Mouse (Mus musculus): ENCODE measurements at regions not wholly inside any gene's neighbourhood (a gene's known extent, or its start where the extent isn't known, plus 50 kb on each side); places are given as distances from the start of the nearest gene placed in this dataset.

GRCm38 (mm10) chr10:31009955-31010254, 167.3 kb upstream of the Hey2 start:
- no peak for DNase-seq (ENCODE audit: extremely low read depth)
- no peak overlapping the region for H3K4me2 ChIP-seq (ENCODE audit: insufficient read depth, low read depth, poor library complexity, severe bottlenecking)
- no peak overlapping the region for H3K9ac ChIP-seq (ENCODE audit: insufficient read depth, low read depth)
- no peaks in the 10 kb centered on the region for H3K36me3 ChIP-seq (replicated peaks in 1 of 2; ENCODE audit: control insufficient read depth in 1 of 2, insufficient read depth in 1 of 2, low read length in 1 of 2)
- no peaks in the 10 kb centered on the region for H3K79me2 ChIP-seq (replicated peaks; ENCODE audit: control insufficient read depth, extremely low read depth, insufficient read depth, poor library complexity, severe bottlenecking)
- H3K4me1 ChIP-seq (ENCODE audit: control insufficient read depth in 1 of 2, insufficient read depth in 2 of 2), result peaks cover 0 to 18% of the 10 kb centered on the region in 2 experiments; a peak in 2 of 4 replicates
- no peak for TF ChIP-seq SIN3A (IDR thresholded peaks at IDR 0.05; ENCODE audit: low read length)
- TF ChIP-seq SMC3 (IDR thresholded peaks at IDR 0.05; ENCODE audit: low read depth, low read length), result no peak
- no peak for TF ChIP-seq JUND (conservative IDR thresholded peaks at IDR 0.05; ENCODE audit: low read depth, low read length)
- no peak for TF ChIP-seq RCOR1 (conservative IDR thresholded peaks at IDR 0.05; ENCODE audit: low read depth, low read length)
- no peak for TF ChIP-seq MAX (IDR thresholded peaks at IDR 0.05; ENCODE audit: low read length)
- no peak for TF ChIP-seq HCFC1 (IDR thresholded peaks at IDR 0.05; ENCODE audit: low read depth, low read length)
- TF ChIP-seq ZNF384 (IDR thresholded peaks at IDR 0.05; ENCODE audit: low read depth, low read length), result no peak
- TF ChIP-seq NELFE (IDR thresholded peaks at IDR 0.05; ENCODE audit: low read depth, low read length), result no peak
- TF ChIP-seq BHLHE40 (IDR thresholded peaks at IDR 0.05; ENCODE audit: low read depth, low read length), result no peak
- TF ChIP-seq MEF2A (IDR thresholded peaks at IDR 0.05; ENCODE audit: borderline replicate concordance, low read depth, low read length), result no peak
- TF ChIP-seq EP300 (IDR thresholded peaks at IDR 0.05; ENCODE audit: low read length), result no peak
- no peak for TF ChIP-seq CHD2 (IDR thresholded peaks at IDR 0.05; ENCODE audit: low read length)
- no peak for TF ChIP-seq RAD21 (IDR thresholded peaks at IDR 0.05; ENCODE audit: low read depth, low read length)
- TF ChIP-seq ETS1 (conservative IDR thresholded peaks at IDR 0.05; ENCODE audit: low read depth, low read length), result no peak
- no peak for TF ChIP-seq POLR2AphosphoS2 (IDR thresholded peaks at IDR 0.05; ENCODE audit: low read depth, low read length)
- no peak for TF ChIP-seq CTCF (conservative IDR thresholded peaks at IDR 0.05 in 1 of 2, IDR thresholded peaks at IDR 0.05 in 1 of 2; ENCODE audit: low read depth in 2 of 2, low read length in 2 of 2)
- TF ChIP-seq MYC (IDR thresholded peaks at IDR 0.05; ENCODE audit: low read depth, low read length), result no peak
- no peaks in the 10 kb centered on the region for H3K9me3 ChIP-seq (replicated peaks; ENCODE audit: low read length)
- no peaks in the 10 kb centered on the region for H3K27me3 ChIP-seq (replicated peaks)
- in situ Hi-C loops (cut with MboI; ENCODE audit: low pct_ligation_motif_present, low pct_unique_long_range_greater_than_20kb, low sequenced_read_pairs) (no loop called here), dilution Hi-C loops (cut with MboI; ENCODE audit: extremely low pct_ligation_motif_present, extremely low pct_unique_long_range_greater_than_20kb, low sequenced_read_pairs) (no loop called here)
- no peak overlapping the region for H3K27ac ChIP-seq (ENCODE audit: insufficient read depth, low read depth)
- no peak overlapping the region for H3K4me3 ChIP-seq (replicated peaks in 1 of 3; ENCODE audit: low read depth in 2 of 3, low read length in 2 of 3, poor library complexity in 1 of 3)

- Histone ChIP-seq H3K4me2 (ENCODE audit: insufficient read depth, low read depth, poor library complexity, severe bottlenecking) (no peak overlapping the region), H3K4me1 (ENCODE audit: control insufficient read depth in 1 of 2, insufficient read depth in 2 of 2) (peaks cover 0 to 18% of the 10 kb centered on the region in 2 experiments; a peak in 2 of 4 replicates), H3K4me3 (replicated peaks in 1 of 3; ENCODE audit: low read depth in 2 of 3, low read length in 2 of 3, poor library complexity in 1 of 3) (no peak overlapping the region), H3K9me3 (replicated peaks; ENCODE audit: low read length) (no peaks in the 10 kb centered on the region), H3K27me3 (replicated peaks) (no peaks in the 10 kb centered on the region), H3K79me2 (replicated peaks; ENCODE audit: control insufficient read depth, extremely low read depth, insufficient read depth, poor library complexity, severe bottlenecking) (no peaks in the 10 kb centered on the region), H3K36me3 (replicated peaks in 1 of 2; ENCODE audit: control insufficient read depth in 1 of 2, insufficient read depth in 1 of 2, low read length in 1 of 2) (no peaks in the 10 kb centered on the region), H3K27ac (ENCODE audit: insufficient read depth, low read depth) (no peak overlapping the region), H3K9ac (ENCODE audit: insufficient read depth, low read depth) (no peak overlapping the region)
- TF ChIP-seq KAT2A (IDR thresholded peaks at IDR 0.05; ENCODE audit: insufficient replicate concordance, low read length), result no peak
- no peak for TF ChIP-seq MXI1 (IDR thresholded peaks at IDR 0.05; ENCODE audit: low read depth, low read length)
- no peak for TF ChIP-seq PAX5 (IDR thresholded peaks at IDR 0.05; ENCODE audit: low read length)
- no peak for TF ChIP-seq ELF1 (IDR thresholded peaks at IDR 0.05; ENCODE audit: low read depth, low read length)
- no peak for TF ChIP-seq SMC3 (IDR thresholded peaks at IDR 0.05; ENCODE audit: low read depth, low read length)
- TF ChIP-seq TCF12 (IDR thresholded peaks at IDR 0.05; ENCODE audit: low read depth, low read length), result no peak
- TF ChIP-seq USF1 (IDR thresholded peaks at IDR 0.05; ENCODE audit: low read depth, low read length), result no peak
- no peak for TF ChIP-seq CTCF (conservative IDR thresholded peaks at IDR 0.05 in 1 of 2, IDR thresholded peaks at IDR 0.05 in 1 of 2; ENCODE audit: low read depth in 2 of 2, low read length in 2 of 2)
- TF ChIP-seq MAZ (IDR thresholded peaks at IDR 0.05; ENCODE audit: low read depth, low read length), result no peak
- TF ChIP-seq NRF1 (IDR thresholded peaks at IDR 0.05; ENCODE audit: low read depth, low read length), result no peak
- TF ChIP-seq ZMIZ1 (IDR thresholded peaks at IDR 0.05; ENCODE audit: low read depth, low read length), result no peak
- no peak for TF ChIP-seq CHD2 (IDR thresholded peaks at IDR 0.05; ENCODE audit: low read length)
- no peak for TF ChIP-seq JUN (IDR thresholded peaks at IDR 0.05; ENCODE audit: insufficient read depth, low read depth, low read length)
- no peak for TF ChIP-seq MEF2A (IDR thresholded peaks at IDR 0.05; ENCODE audit: borderline replicate concordance, low read depth, low read length)
- TF ChIP-seq POLR2A (IDR thresholded peaks at IDR 0.05; ENCODE audit: low read depth, low read length), result no peak
- no peak for DNase-seq (ENCODE audit: extremely low read depth)
- dilution Hi-C loops (cut with MboI; ENCODE audit: extremely low pct_ligation_motif_present, extremely low pct_unique_long_range_greater_than_20kb, low sequenced_read_pairs), result no loop called here
- in situ Hi-C loops (cut with MboI; ENCODE audit: low pct_ligation_motif_present, low pct_unique_long_range_greater_than_20kb, low sequenced_read_pairs), result no loop called here
Observed at GRCm38 (mm10) chr10:31009128-31009954, 166.7 kb upstream of the Hey2 start.
